Comparison of ENCODE assay signal across 9 mouse cellular contexts in the genomic region with DNA sequence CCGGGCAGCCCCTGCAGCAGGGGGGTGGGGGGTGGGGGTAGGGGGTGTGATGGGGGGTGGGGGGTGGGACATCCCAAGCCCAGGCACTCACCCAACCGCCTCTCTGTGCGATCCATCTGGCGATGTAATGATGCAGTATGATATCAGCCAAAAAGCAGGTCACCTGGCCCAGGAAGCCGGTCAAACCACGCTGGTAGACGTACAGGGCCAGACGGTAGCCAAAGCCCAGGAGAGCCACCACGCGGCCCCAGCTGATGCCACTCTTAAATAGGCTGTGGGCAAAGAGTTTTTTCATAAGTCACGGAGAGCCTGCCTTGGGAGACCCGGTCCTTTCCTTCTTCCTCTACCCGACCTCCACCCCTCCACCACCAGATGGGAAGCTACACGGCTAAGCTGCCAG.
"Had no signal": no experiment of that assay in that cellular context is flagged by ENCODE, and none has a peak within 500 bp of the region (broad histone marks: within the 10 kb centered on the region; RNA-seq: fewer than 3 reads in every experiment).

No protein-coding gene starts in this region.

- DNase-seq: kidney, adult 18-20 months; kidney, postnatal 4 days; lung, adult 2 months; lung, postnatal 36 days; retina, postnatal 1 day; right cerebral cortex, postnatal 4 days; thymus, postnatal 36 days had no signal

- ATAC-seq: lung, postnatal 0 days; midbrain, embryonic 15.5 days had no signal
